Mouse (Mus musculus): ENCODE results near the gene Vmn2r14. TPM values are rescaled to one million over a fixed set of nuclear protein-coding genes. Genes with fewer than 3 reads are reported as not detected.
"Not testable (repeated sequence)": the region's sequence is repeated elsewhere in the genome, so short reads cannot be mapped to it uniquely, and the experiment has no call there.

Vmn2r14 gene
- not detected in 2 replicates for polyA plus RNA-seq (2015; fragmentation: Nextera tagmentation; extraction: Ambion mirVana)

DNA sequence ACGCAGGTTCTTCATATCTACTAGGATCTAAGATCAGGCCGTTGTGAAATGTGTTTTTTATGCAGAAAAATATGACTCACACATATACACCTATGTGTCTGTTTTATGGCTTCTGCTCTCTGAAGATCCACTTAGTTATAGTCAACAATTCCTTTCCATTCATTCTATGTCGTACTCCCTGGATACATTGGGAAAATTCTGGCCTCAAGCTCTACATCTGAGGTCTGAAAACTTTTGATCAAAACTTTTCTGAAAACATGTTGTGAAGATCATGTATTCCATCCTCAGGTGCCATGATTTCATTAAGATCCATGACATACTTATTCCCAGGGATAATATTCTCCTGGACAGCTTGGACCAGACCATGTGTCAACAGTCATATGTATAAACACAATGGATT lies at the start of gene Vmn2r14:
Gene Vmn2r14, minus strand, starts transcription at position 101 of the 400 bp plus-strand sequence.
- Histone ChIP-seq H3K27me3 (ENCODE audit: control insufficient read depth, insufficient read depth, low read depth, low read length) (no peaks in the 10 kb centered on the region), H3K4me1 (ENCODE audit: control insufficient read depth, low read depth, low read length) (no peaks in the 10 kb centered on the region), H3K4me3 (ENCODE audit: low read depth, low read length) (no peak within 1 kb of the TSS), H3K9ac (ENCODE audit: low read depth, low read length) (no peak within 1 kb of the TSS), H3K4me2 (ENCODE audit: low read depth, low read length) (no peak within 1 kb of the TSS), H3K36me3 (ENCODE audit: control insufficient read depth, insufficient read depth) (no peaks in the 10 kb centered on the region), H3K9me3 (replicated peaks; ENCODE audit: control insufficient read depth, low read length) (no peaks in the 10 kb centered on the region), H3K27ac (ENCODE audit: low read length) (no peak within 1 kb of the TSS)
- 36% methylated on average over 3 of the region's 3 CpGs for WGBS (ENCODE audit: insufficient replicate concordance)
- ATAC-seq (ENCODE audit: low read depth), result no peak

DNA sequence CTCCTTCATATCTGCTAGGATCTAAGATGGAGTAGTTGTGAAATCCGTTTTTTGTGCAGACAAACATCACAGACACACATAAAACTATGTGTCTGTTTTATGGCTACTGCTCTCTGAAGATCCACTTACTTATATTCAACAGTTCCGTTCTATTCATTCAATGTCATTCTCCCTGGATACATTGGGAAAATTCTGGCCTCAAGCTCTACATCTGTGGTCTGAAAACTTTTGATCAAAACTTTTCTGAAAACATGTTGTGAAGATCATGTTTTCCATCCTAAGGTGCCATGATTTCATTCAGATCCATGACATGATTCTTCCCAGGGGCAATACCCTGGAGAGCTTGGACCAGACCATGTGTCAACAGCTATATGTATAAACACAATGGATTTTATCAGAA lies 32.4 kb downstream of the Vmn2r14 start, which contains the start of gene Vmn2r13:
Gene Vmn2r13, minus strand, starts transcription at position 101 of the 400 bp plus-strand sequence.
- not testable (repeated sequence) for H3K4me2 ChIP-seq (ENCODE audit: low read depth, low read length); ATAC-seq (ENCODE audit: low read depth); H3K4me3 ChIP-seq (ENCODE audit: low read depth, low read length); H3K4me1 ChIP-seq (ENCODE audit: control insufficient read depth, low read depth, low read length); H3K27ac ChIP-seq (ENCODE audit: low read length); H3K27me3 ChIP-seq (ENCODE audit: control insufficient read depth, insufficient read depth, low read depth, low read length); H3K9ac ChIP-seq (ENCODE audit: low read depth, low read length); H3K36me3 ChIP-seq (ENCODE audit: control insufficient read depth, insufficient read depth); H3K9me3 ChIP-seq (replicated peaks; ENCODE audit: control insufficient read depth, low read length)
- 36% methylated on average over 2 of the region's 2 CpGs for WGBS (ENCODE audit: insufficient replicate concordance)

DNA sequence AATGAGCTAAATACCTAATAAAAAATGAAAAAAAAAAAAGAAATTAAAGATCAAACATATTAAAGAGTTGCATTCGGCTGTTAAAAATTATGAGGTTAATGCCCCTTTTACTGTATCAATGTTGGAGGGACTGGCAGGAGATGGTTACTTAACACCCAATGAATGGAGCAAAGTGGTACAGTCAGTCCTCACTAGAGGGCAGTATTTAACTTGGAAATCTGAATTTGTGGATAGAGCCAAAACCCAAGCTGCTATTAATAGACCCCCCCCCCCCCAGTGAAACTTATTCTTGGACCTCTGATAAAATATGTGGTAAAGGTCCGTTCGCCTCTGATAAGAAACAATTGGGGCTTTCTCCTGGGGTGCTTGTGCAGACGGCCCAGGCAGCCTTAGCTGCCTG lies 57.7 kb downstream of the Vmn2r14 start:
- H3K9ac ChIP-seq (ENCODE audit: low read depth, low read length); H3K36me3 ChIP-seq (ENCODE audit: control insufficient read depth, insufficient read depth); H3K27ac ChIP-seq (ENCODE audit: low read length); H3K4me1 ChIP-seq (ENCODE audit: control insufficient read depth, low read depth, low read length); H3K27me3 ChIP-seq (ENCODE audit: control insufficient read depth, insufficient read depth, low read depth, low read length); H3K9me3 ChIP-seq (replicated peaks; ENCODE audit: control insufficient read depth, low read length); H3K4me3 ChIP-seq (ENCODE audit: low read depth, low read length); ATAC-seq (ENCODE audit: low read depth); H3K4me2 ChIP-seq (ENCODE audit: low read depth, low read length): not testable (repeated sequence)
- 56% methylated on average over 4 of the region's 4 CpGs for WGBS (ENCODE audit: insufficient replicate concordance)

Other genes with a start within 250 kb of the Vmn2r14 start
- not detected in 2 replicates for gene Vmn2r10, start 218.2 kb downstream of the Vmn2r14 start, polyA plus RNA-seq (2015; fragmentation: Nextera tagmentation; extraction: Ambion mirVana)
- gene Vmn2r11, start 165.1 kb downstream of the Vmn2r14 start, polyA plus RNA-seq (2015; fragmentation: Nextera tagmentation; extraction: Ambion mirVana), result not detected in 2 replicates
- not detected in 2 replicates for gene Vmn2r12, start 126.8 kb downstream of the Vmn2r14 start, polyA plus RNA-seq (2015; fragmentation: Nextera tagmentation; extraction: Ambion mirVana)
- not detected in 2 replicates for gene Vmn2r13, start 32.5 kb downstream of the Vmn2r14 start, polyA plus RNA-seq (2015; fragmentation: Nextera tagmentation; extraction: Ambion mirVana)
- not detected in 2 replicates for gene Vmn2r15, start 72.9 kb upstream of the Vmn2r14 start, polyA plus RNA-seq (2015; fragmentation: Nextera tagmentation; extraction: Ambion mirVana)
- not detected in 2 replicates for gene Vmn2r16, start 105.5 kb upstream of the Vmn2r14 start, polyA plus RNA-seq (2015; fragmentation: Nextera tagmentation; extraction: Ambion mirVana)
- gene Vmn2r17, start 195.0 kb upstream of the Vmn2r14 start, polyA plus RNA-seq (2015; fragmentation: Nextera tagmentation; extraction: Ambion mirVana), result not detected in 2 replicates

Data from liver, embryonic 16.5 days (tissue).